Mouse (Mus musculus): Measurements from ENCODE around the gene Haghl.

Gene Haghl

DNA sequence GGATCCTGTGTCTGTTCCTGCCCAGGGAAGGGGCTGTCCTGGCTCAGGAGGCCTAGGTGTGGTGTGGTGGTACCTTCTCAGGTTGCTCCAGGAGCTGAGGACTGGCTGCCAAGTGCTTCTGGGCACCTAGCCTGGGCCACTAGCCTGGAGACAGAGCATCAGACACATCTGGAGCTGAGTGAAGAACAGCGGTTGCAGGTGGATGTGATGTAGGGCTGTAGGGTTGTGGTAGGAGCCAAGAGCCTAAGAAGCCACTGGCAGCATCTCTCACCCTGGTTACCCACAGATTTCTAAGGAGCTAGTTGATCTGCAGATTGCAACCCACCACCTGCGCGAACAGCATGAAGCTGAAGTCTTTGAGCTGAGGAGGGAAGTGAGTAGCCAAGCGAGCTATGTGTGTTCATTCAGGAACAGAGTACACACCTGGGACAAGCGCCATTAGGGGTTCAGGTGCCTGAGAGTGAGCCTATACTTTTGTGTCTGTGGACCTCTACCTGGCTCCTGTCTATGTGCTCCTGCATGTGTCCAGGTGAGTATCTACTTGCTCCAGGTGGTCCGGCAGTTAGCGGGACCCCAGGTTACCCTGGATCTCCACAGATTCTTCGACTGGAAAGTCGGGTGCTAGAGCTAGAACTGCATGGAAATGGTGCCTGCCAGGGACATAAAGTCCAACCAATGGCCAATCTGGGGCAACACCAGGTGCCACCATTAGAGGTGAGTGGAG is 1.5 kb upstream of the Haghl start:
- DNase-seq (ENCODE audit: low spot score in 2 of 2), result no peak

DNA sequence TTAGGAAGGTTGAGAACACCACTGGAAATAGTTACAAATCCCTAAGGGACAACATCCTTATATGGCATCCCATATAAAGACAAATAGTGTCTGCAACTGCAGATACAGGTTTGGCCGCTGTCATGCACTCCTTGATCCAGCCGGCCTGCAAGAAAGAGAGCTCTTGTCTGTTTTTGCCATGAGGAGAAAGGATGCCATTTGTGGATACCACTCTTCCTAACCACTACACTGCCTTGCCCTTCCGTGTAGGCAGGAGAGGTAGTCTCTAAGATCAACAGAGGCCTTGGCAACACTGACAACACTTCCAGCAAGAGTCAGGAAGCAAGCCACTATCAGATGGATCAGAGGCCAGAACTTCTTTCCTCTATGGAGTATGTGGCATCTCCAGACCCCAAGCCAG is 807 bp upstream of the Haghl start, which contains the start of gene Ccdc78:
Gene Ccdc78, plus strand, starts transcription at position 301 of the 400 bp plus-strand sequence.
- DNase-seq (ENCODE audit: low spot score in 2 of 2), result no peak

DNA sequence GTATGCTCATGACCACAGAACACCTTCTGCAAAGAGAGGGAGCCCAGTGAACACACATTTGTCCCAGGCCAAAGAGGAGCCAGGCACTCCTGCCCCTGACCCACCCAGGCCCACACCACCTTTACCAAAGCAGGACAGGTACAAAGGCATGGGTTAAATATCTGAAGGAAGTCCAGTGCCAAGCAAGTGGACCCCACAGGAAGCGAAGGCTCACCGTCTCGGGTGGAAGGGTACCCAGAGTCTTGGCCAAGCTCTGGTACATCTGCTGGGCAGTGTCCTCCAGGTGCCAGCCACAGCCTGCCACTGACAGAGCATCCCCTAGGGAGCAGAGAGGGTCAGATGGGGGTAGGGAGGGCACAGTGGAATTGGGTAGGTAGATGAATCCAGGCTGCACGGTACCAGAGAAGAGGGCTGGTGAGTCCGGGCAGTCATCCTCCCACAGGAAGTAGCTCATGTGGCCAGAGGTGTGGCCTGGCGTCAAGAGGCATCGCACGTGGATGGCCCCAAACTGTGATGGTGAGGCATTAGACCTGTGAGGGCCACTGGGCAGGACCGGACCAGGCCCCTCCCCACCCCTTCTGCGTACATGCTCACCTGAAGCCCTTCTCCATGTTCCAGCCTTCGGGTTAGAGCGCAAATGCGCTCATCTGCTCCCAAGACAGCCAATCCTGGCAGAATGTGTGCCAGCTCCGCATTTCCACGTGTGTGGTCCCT is 1.5 kb downstream of the Haghl start:
- no peak for DNase-seq (ENCODE audit: low spot score in 2 of 2)

DNA sequence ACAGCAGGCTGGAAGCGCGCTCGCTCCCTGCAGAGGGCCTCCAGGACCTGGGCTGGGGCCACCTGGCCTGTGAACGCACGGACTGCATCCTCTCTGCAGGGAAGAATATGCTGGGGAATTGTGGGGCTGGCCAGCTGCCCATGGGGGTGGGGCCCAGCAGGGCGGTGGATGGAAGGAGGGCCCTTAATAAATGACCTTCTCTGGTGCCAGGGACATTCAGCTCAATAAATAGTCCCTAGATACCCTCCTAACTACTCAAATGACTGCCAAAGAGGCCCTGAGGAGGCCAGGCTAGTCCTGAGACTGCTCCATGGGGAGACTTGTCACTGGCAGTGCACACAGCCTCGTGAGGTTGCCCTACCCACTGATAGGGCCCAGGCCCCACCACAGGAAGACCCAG is 2.4 kb downstream of the Haghl start:
- DNase-seq (ENCODE audit: low spot score in 2 of 2), result no peak

DNA sequence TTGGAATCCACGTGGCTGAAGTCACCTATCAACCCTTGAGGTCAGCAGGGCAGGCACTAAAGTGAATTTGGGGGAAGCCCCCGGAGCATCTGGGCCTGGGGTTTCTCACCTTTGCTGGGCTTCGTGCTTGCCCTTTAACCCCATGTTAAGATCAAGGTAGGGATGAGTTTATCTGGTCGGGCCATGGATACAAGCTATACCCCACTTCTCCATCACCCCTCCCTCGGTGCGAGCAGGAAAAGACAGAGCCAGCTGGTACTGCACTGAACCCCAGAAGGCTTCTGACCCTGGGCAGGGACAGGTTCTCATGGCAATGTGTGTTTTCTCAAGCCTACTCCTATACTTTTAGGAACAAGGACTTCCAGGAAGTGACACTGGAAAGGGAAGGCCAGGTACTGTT is 4.1 kb downstream of the Haghl start:
- no peak for DNase-seq (ENCODE audit: low spot score in 2 of 2)

DNA sequence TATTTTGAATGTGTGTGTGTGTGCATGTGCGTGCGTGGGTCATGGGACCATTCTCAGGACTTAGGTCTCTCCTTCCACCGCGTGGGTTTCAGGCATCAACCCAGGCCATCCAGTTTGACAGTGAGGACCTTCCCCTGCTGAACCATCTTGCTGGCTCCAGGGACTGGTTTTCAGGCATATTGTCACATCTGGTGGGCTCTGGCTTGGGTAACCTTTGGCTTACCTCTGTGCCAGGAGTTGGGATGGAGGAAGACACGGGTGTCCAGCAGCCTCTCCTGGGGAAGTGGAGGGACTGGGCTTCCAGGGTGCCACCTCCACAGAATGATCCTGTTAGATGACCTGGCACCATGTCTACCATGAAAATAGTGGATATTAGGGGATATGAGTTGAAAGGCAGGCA is 7.5 kb downstream of the Haghl start:
- no peak for DNase-seq (ENCODE audit: low spot score in 2 of 2)

DNA sequence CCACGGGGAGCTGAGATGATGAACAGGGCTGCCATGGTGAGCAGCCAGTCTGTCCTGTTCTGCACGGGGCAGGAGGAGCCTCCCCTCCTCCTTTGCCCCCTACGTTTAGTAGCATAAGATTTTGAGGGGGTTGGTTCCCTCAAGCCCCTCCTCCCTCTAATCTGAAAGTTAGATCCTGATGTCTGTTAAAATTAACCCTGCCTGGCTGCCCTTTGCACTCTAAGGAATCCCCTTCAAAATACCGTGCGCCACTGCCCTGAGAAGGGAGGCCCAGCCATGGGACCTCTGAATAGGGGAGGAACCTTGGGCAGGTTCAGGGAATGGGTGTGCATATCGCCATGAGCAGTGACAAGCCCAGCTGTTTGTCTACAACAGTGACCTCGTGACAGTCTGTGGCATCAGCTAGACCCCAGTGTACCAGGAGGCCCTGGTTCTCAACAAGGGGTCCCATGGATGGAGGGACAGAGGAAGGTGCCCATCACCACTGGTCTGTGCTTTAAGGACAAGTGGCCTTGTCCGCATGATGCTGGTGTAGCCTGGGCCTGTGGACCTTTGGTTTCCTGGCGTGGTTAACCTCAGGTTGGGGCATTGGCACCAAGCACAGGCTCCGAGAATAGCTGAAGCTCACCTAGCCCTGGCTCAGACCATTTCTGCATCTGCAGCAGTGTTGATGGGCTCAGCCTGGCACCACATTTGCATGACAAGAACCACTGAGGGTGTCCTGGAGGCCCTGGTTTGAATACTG is 10.0 kb downstream of the Haghl start:
- no peak for DNase-seq (ENCODE audit: low spot score in 2 of 2)

DNA sequence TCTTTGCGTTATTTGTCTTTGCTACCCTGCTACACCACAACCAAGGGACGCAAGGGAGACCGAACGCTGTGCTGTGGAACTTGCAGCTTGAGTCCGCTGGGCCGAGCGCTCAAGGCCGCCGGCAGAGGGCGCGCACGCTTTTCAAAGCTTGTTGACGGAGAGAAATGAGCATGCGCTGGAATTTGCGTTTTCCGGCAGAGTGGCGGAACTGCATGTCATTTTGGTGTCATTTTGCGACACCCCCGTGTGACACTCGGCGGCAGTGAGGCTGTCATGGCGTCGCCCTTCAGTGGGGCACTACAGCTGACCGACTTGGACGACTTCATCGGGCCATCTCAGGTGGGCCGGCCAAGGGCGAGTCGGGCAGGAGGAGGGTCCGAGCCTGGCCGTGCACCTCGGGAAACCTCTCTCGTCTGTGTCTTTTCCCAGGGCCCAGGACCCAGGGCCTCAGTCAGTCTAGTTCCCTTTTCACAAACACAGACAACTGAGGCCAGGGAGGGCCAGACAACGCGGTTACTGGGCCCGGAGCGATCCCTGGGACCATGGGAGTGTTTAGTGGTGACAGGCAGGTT is 11.8 kb downstream of the Haghl start, which contains the start of gene Narfl:
Gene Narfl, plus strand, starts transcription at position 228 of the 572 bp plus-strand sequence.
- DNase-seq (ENCODE audit: low spot score in 2 of 2), result peak; percentile 99

DNA sequence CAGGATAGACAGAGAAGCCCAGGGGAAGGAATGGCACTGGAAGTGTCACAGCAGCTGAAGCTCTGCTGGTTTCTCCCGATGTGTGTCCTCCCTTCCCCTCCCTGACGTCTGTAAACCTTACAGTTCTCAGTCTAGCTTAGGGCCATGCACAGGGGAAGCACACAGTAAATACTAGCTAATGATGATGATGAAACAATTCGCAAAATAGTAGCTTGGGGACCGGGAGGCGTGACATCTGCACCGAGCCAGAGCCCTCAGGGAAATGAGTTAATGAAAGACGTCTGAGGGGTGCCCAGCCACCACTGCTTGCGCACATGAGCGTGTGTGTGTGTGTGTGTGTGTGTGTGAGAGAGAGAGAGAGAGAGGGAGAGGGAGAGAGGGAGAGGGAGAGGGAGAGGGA is 16.1 kb downstream of the Haghl start:
- DNase-seq (ENCODE audit: low spot score in 2 of 2), result no peak

DNA sequence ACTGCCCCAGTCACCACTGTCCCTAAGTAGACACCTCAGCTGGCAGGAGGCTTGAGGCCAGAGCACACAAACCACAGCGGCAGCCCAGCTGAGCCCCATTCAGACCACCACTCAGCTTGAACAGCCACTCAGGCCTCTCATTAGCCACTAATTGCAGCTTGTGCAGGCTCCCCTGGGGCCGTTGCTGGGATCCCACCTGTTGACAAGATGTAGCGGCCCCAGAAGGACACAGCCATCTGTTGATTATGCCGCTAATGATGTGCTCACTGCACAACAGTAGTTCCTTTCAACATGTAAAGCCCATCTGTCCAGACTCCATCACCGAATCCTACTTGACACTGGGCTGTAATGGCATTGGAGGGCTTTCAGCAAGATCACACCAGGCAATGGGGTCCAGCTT is 19.6 kb downstream of the Haghl start:
- DNase-seq (ENCODE audit: low spot score in 2 of 2), result no peak

DNA sequence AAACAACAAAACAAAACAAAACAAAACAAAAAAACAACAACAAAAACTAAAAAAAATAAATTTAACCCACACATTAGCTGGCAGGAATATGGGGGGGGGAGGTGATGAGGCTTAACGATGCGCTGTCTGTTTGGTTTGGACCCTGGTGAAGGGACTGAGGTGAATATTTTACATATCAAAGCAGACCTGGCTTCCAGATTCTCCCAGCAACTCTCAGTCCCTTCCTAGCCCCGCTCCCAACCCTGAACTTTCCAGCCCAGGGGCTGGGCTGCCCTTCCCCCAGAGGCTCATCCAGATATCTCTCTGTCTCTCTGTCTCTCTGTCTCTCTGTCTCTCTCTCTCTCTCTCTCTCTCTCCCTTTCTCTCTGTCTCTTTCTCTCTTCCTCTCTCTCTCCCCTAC is 22.9 kb downstream of the Haghl start:
- DNase-seq (ENCODE audit: low spot score in 2 of 2), result no peak

DNA sequence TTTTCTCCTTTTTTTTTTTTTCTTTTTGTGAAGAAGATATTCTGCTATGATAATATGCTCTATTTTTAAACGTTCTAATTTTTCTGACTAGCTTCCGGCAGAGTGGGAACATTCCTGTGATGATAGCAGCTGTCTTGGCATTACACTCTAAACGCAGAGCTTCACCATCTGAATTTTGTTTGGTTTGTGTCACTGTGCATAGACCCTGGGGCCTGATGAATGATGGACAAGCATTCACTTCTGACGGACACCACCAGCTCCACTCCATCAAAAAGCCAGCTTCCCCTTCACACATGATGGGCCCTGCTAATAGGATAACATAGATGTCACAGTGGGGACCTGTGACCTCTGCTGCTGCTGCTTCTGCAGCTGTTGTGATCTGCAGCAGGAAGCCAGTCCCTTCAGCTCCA is 23.9 kb downstream of the Haghl start:
- peak; percentile 31 to 71 for DNase-seq (ENCODE audit: low spot score in 2 of 2)

DNA sequence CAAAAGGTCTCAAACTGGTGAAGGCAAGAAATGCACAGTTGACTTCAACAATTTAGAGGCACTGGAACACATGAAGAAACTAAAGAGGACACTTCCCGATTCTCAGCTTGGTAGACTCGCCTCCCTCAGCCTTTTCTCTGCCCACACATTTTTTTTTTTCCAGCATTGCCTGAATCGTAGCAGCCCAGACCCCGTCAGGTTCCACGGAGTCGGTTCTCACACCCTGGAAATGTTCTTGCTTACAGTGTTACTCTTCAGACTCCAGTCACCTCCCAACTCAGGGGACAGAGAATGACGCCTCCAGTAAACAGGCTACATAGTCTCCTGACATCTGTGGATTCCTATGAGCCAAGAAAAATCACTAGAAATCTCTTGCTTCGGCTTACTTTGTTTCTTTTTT is 25.3 kb downstream of the Haghl start:
- DNase-seq (ENCODE audit: low spot score in 2 of 2), result peak; percentile 36 to 46

DNA sequence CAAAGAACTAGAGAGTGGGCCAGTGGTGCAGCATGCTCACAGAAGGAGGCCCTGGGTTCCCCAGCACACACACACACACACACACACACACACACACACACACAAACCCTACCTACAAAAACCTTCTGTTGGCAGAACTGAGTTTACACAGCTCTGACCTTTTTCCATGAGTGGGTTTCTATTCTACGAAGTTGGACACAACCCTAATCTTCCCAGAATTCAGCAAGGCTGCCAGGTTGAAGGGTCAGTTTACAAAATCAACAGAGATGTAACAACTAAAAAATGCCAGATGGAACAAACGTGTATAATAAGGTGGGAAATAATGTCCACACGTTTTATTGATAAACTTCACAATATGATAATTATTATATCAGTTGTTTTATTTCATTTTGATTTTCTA is 27.8 kb downstream of the Haghl start:
- no peak for DNase-seq (ENCODE audit: low spot score in 2 of 2)

DNA sequence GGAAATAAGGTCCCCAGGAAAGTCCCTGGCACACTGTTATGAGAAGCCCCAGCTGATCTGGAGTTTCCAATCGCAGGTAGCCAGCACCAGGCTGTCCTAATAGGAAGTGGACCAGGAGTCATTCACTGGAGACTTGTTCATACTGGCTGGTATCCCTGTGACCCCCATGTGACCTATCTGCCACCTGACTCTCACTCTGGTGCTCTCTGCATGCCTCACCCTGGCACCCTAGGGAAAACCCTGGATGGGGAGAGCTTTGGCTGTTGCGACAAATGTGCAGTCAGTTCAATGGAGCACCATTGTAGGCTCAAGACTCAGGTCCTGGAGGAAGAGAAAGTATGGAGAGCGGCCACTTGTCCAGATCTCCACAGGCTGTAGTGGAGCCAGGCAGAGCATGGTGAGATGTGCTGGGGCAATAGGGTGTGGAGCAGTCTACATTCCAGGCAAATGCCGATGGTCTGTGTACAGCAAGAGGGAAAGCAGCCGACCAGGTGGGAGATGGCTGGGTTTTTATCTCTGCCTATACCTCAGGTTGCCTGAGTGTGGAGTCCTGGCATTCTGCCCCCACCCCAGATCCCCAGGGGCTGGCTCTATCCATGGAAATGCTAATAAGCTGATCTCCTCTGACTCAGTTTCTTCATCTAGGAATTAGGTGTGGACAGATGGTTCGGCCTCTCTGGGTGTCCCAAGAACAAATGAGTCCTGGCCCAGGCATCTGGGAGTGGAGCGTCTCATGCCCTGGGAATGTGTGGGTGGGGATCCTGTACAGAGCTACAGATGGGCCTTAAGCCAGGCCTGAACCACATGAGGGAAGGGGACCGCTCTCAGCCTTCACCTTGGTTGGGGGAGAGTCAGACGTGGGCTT is 28.9 kb downstream of the Haghl start:
- DNase-seq (ENCODE audit: low spot score in 2 of 2), result no peak

DNA sequence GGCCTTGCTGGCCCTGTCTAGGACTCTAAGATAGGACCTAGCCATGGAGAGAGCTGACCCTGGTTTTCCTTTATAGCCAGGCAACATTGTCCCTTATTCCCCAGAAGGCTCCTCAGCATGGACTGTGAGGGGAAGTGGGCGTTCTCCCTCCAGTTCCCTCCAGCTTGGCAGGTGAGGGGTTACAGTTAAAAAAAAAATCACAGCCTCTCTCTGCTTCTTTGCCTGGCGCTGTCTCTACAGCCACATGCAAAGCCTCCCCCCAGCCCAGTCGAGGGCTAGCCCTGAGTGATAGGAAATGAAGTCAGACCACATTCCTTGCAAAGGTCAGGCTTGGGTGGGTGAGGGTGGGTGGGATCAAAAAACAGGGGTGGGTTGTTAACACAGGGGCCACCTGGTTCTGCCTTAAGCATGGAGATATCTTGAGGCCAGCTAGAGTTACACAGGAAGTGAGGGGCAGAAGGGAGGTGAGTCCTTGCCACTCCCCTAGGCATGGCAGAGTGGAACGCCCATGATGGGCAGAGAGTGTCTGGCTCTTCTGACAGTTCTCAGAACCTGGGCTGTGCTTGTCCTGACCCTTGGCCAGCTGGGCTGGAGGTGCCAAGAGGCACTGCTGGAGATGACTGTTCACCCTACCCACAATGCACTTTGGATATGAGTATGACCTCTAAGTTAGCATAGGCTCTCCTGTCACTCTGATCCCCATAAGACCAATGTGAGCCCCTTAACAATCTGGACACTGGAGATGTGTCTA is 29.7 kb downstream of the Haghl start:
- DNase-seq (ENCODE audit: low spot score in 2 of 2), result no peak

DNA sequence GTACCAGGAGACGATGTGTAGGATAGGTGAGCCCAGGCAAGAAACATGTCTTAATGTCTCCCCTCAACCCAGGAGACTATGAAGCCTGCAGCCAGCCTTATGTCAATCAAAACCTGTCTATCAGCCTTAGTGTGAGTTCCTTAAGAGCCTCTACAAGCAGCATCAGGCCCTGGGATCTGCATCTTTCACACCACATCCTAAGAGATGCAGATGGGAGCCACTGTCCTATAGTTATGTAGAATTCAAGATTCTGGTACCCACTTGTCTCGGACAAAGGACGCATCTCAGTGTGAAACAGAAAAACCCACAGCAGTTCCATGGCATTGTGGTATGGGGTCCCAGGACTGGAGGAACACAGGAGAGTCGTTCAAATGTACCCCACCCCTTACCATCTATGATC is 30.4 kb downstream of the Haghl start:
- no peak for DNase-seq (ENCODE audit: low spot score in 2 of 2)

DNA sequence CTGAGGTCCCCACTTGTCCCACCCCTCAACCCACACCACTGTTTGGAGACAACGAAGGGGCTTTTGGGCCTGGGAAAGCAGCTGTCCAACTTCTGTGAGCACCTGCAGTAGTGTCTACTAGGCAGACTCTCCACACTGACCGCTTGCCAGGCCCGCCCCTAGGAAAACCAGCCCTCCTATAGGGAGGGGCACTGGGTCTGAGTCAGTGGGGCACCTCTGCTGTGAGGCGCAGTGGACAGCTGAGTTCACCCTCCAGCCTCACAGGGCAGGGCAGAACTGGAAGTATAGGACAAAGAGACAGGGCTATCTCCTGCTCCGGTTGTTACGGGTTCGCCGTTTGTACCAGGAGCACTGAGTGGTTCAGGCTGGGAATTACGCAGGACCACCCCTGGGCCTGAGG is 31.2 kb downstream of the Haghl start, which contains the start of gene Msln:
Gene Msln, minus strand, starts transcription at position 138 of the 400 bp plus-strand sequence.
- no peak for DNase-seq (ENCODE audit: low spot score in 2 of 2)

DNA sequence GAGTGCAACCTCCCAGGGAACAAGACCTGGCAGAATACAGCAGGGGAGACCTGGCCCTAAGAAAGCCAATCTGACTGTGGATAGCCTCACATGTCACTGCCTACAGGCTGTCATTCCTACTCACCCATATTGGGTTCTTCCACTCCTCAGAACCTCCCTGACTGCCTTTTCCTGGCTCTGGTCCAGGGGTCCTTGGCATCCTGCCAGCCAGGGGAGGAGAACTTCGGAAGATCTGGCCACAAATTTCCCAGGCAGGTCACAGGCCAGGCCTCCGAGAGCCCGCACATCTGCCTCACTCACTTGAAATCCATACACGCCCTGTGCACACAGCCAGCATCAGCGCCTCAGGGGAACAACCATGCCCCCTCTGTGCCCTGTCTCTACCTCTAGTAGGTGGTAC is 34.0 kb downstream of the Haghl start:
- peak in 1 of 2 experiments; percentile 21 for DNase-seq (ENCODE audit: low spot score in 2 of 2)

DNA sequence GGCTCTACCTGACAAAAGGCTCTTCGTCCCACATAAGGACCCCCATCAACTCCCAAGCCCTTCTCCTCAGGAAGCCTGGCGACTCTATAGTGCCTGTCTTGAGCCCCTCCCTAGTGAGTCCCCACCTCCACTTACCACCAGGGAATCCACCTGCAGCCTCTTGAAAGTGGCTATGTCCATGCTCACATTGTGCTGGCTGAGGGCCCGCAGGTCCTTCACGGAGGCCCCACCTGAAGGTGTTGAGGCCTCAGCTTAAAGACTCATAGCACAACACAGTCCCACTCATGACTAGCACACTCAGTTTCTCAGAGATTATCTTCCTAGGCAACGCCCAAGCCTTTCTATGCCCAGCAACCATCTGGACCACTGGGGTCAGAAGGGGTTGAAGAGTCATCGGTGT is 36.2 kb downstream of the Haghl start:
- DNase-seq (ENCODE audit: low spot score in 2 of 2), result no peak

DNA sequence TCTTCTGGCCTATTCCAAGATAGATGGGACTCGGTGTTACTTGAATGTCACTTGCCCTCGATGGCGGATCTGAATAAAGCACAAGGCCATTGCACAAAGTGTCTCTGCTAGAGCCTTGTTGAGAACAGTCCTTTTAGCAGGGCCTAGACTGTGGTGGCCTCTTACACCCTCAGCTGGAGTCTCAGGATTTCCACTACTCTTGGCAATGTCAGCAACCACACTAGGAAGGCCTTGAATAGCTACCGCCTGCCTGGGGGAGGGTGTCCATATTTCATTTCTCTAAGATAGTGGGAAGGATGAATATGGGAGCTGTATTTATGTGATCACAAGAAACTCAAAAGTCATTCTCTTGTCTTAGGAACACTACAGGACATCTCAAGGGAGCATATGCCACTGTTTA is 37.2 kb downstream of the Haghl start:
- no peak for DNase-seq (ENCODE audit: low spot score in 2 of 2)
